Mouse (Mus musculus) intestine, postnatal 0 days (tissue): ENCODE data around the gene Fgd2. TPM values are rescaled to one million over a fixed set of nuclear protein-coding genes. Genes with fewer than 3 reads are reported as not detected.

Experiments used
- ATAC-seq: fragments of 200-750 bp; cut with Nextera tagmentation; 2 replicates; pipeline ENCODE4 v1.8.0; 2017; ENCODE audit warnings: mild to moderate bottlenecking, moderate TSS enrichment, moderate library complexity
- H3K27ac ChIP-seq: fragments of 300-500 bp; sonication (generic); 2 replicates; pipeline ENCODE4 v1.5.1; 2014; ENCODE audit warnings: mild to moderate bottlenecking, low read depth, low read length, moderate library complexity
- H3K27me3 ChIP-seq: fragments of 300-500 bp; sonication (generic); replicated peaks from 2 replicates; pipeline ENCODE4 v1.6.1; 2014; ENCODE audit warnings: low read length, mixed read lengths; ENCODE audit not compliant: control insufficient read depth, insufficient read depth
- H3K36me3 ChIP-seq: fragments of 300-500 bp; sonication (generic); 2 replicates; pipeline ENCODE4 v1.6.1; 2014; ENCODE audit warnings: mild to moderate bottlenecking, moderate library complexity; ENCODE audit not compliant: control insufficient read depth, insufficient read depth
- H3K4me1 ChIP-seq: fragments of 300-500 bp; sonication (generic); replicated peaks from 2 replicates; pipeline ENCODE4 v1.6.1; 2014; ENCODE audit warnings: antibody characterized with exemption, low read length, mixed read lengths; ENCODE audit not compliant: control insufficient read depth, insufficient read depth
- H3K4me2 ChIP-seq: fragments of 300-500 bp; sonication (generic); replicated peaks from 2 replicates; pipeline ENCODE4 v1.6.1; 2014; ENCODE audit warnings: low read depth, mild to moderate bottlenecking, moderate library complexity
- H3K4me3 ChIP-seq: fragments of 300-500 bp; sonication (generic); 2 replicates; pipeline ENCODE4 v1.5.1; 2014; ENCODE audit warnings: low read depth, low read length
- H3K9ac ChIP-seq: fragments of 300-500 bp; sonication (generic); 2 replicates; pipeline ENCODE4 v1.6.1; 2014; ENCODE audit warnings: mild to moderate bottlenecking, low read depth, low read length
- H3K9me3 ChIP-seq: fragments of 300-500 bp; sonication (generic); 2 replicates; pipeline ENCODE4 v1.6.1; 2016; ENCODE audit warnings: mixed run types; ENCODE audit not compliant: control insufficient read depth
- CTCF ChIP-seq: sonication (generic); IDR thresholded peaks from 2 replicates; pipeline ENCODE4 v1.5.1; 2016; ENCODE audit warnings: low read depth, mild to moderate bottlenecking, control low read depth, antibody characterized with exemption, moderate library complexity
- whole genome bisulfite sequencing: fragments of 180-500 bp; shearing (Covaris S2); extraction: QIAGEN DNeasy Blood & Tissue Kit; methylation state at CpG from one replicate; pipeline ENCODE4 v1.1.7; 2014; 5-methylcytosine and 5-hydroxymethylcytosine counted together
- polyA plus RNA-seq: library from polyadenylated mRNA; unstranded; fragments of >200 nt; fragmentation: Nextera tagmentation; extraction: Ambion mirVana; gene quantifications from 2 replicates; pipeline ENCODE4 v1.2.1, GENCODE M21; 2015

Gene Fgd2
- polyA plus RNA-seq, 1 experiment from 2014 or later: 4.9 TPM

DNA sequence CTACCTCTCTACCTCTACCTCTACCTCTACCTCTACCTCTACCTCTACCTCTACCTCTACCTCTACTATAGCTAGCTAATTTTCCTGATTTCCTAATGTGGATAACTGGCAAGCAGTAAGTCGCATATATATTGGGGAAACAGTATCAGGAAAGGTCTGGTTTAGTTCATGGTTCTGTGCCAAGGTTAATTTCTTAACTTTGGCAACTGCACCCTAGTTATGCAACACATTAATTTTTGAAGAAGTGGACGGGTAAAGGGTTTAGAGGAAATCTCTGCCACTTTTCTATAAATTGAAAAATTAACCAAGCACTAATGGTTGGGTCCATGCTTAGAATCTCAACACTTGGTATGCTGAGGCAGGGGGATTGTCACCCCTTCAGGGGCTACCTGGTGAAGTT, 53.9 kb downstream of the Fgd2 start:
- Histone ChIP-seq H3K4me3 (no peak overlapping the region), H3K27me3 (no peaks in the 10 kb centered on the region), H3K4me2 (no peak overlapping the region), H3K9me3 (no peaks in the 10 kb centered on the region), H3K4me1 (peaks cover 3% of the 10 kb centered on the region; the same call in 1 of the 2 replicates), H3K27ac (no peak overlapping the region), H3K36me3 (no peaks in the 10 kb centered on the region), H3K9ac (no peak overlapping the region)
- 87% methylated on average over 2 of the region's 2 CpGs for WGBS
- ATAC-seq: no peak
- no peak for TF ChIP-seq CTCF

DNA sequence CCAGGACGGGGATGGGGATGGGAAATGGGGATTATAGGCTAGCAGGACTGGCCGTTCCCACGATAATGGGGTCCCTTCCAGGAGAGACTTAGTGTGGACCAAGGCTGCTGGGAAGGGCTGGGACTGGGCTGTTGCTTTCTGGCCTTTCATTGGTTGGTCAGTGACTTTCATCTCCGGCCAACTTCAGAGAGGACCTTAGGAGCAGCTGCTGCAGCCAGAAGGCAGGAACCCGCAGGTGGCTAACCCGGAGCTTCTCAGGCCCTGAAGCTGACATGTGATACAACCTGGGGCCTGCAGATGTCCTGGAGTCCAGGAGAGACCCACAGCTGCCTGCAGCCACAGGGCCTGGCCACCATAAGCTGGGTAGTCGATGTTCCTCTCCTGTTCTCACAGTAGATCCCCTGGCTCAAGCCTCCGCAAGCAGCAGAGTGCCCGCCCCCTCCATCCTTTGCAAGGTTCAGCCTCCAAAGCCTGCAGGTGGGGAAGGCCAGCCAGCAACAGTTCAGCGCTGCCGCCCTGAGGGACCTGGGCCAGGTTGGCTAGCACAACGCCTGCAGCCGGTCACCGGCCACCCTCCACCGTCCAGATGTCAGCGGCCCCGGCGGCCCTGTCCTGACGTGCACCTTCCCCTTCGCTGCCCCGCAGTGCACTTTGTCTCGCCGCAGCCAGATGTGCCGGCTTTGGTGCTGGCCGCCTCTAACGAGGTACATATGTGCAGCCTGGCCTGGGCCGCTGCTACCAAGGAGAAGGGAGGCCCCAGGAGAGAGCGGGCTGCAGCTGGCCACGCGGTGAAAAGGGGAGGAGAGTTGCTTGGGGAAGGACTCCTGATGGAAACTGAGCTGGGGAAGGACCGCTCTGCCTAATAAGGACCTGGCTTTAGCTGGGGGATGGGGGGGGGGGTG, 55.3 kb downstream of the Fgd2 start:
- no peak for TF ChIP-seq CTCF
- Histone ChIP-seq H3K4me2 (peak overlapping the region; percentile 54), H3K4me3 (0 out of 2 replicates have a peak overlapping the region, but pooled peaks have one; percentile 1), H3K36me3 (no peaks in the 10 kb centered on the region), H3K4me1 (peaks cover 3% of the 10 kb centered on the region; the same call in 1 of the 2 replicates), H3K9ac (peak overlapping the region; percentile 45), H3K9me3 (no peaks in the 10 kb centered on the region), H3K27ac (no peak overlapping the region), H3K27me3 (no peaks in the 10 kb centered on the region)
- WGBS: 20% methylated on average over 30 of the region's 31 CpGs
- peak; percentile 59 for ATAC-seq

DNA sequence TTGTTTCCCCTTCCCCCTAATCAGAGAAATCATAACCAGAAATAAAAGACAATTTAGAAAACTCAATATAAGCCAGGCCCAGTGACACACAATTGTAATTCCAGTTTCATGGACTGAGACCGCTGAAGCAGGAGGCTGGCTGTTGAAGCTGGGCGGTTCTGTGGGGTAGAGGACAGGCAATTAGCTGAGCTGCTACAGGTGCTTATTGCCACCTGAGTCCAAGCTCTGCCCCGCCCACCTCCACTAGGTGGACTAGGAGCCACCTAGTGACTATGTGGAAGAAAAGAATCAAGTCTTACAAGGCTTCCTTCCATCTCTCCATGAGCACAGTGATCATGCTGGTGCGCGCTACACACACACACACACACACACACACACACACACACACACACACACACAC, 56.0 kb downstream of the Fgd2 start:
- peak; percentile 59 for ATAC-seq
- no peak overlapping the region for H3K9ac ChIP-seq
- H3K4me2 ChIP-seq: peak overlapping the region; percentile 54

DNA sequence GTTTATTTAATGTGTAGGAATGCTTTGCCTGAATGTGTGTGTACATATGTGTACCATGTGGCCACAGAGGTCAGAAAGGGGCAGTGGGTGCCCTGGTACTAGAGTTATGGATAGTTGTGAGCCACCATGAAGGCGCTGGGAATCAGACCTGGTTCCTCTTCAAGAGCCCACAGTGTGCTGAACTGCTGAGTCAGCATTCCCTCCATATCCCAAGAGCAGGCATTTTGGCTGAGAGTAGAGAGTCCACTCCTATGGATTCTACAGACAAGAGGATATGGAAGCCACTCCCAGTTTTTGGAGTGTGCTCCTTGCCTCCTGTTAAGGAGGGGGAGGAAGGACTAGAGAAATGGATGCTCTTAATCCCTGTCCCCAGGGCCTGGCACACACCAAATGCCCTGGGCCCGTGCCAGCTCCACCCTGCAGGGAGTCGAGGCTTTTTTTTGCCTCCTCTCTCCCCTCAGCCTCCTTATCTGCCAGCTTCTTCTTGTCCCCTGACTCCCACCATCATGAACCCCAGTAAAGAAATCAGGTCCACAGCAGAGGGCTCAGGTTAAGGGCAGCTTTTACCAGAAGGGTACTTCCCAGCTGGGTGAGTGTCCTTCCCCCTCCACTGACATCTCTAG, 58.2 kb downstream of the Fgd2 start:
- peaks cover 6% of the 10 kb centered on the region; the same call in 1 of the 2 replicates for H3K4me1 ChIP-seq
- no peak overlapping the region for H3K9ac ChIP-seq
- no peak for TF ChIP-seq CTCF
- H3K9me3 ChIP-seq: no peaks in the 10 kb centered on the region
- WGBS: 90% methylated on average over 3 of the region's 3 CpGs
- no peak overlapping the region for H3K27ac ChIP-seq
- ATAC-seq: no peak
- no peaks in the 10 kb centered on the region for H3K36me3 ChIP-seq
- no peak overlapping the region for H3K4me3 ChIP-seq
- H3K27me3 ChIP-seq: no peaks in the 10 kb centered on the region
- H3K4me2 ChIP-seq: no peak overlapping the region

More for the DNA sequence above, 56.0 kb downstream of the Fgd2 start:
- peaks cover 3% of the 10 kb centered on the region; the same call in 1 of the 2 replicates for H3K4me1 ChIP-seq
- no peak overlapping the region for H3K4me3 ChIP-seq
- H3K27me3 ChIP-seq: no peaks in the 10 kb centered on the region
- H3K27ac ChIP-seq: no peak overlapping the region
- H3K36me3 ChIP-seq: no peaks in the 10 kb centered on the region
- peak; percentile 69 for TF ChIP-seq CTCF
- WGBS: 44% methylated on average over 5 of the region's 5 CpGs
- no peaks in the 10 kb centered on the region for H3K9me3 ChIP-seq

DNA sequence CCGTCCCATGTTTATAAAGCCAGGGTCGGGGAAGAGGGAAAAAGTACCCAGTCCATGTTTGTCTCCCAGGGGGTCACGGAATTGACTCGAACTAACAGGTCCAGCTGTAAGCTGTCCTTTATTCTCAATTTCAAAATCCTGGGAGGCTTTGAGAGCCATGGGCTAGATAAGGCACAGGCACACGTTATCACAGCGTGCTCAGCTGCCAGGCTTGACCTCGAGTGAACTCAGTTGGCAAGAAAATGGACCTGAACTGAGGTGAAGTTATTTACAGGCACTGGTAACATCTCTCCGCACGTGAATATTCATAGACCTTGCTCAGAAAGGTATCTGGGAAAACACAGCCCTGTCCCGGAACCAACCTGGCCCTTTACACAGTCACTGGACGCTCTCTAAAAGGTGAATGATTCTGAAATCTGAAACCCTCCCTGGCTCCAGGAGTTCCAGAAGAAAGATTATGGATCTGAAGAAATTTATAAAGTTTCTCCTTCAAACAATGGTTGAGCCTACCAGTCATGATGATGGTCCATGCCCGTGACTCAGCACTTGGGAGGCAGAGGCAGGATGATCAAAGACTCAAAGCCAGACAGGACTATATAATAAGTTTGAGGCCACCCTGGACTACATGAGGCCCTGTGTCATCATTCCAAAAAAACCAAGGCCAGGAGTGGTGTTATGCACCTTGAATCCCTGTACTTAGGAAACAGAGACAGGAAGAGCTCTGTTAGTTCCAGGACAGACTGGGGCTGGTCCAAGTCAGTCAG, 59.4 kb downstream of the Fgd2 start:
- no peak overlapping the region for H3K4me2 ChIP-seq
- 72% methylated on average over 12 of the region's 12 CpGs for WGBS
- no peak overlapping the region for H3K4me3 ChIP-seq
- no peak for ATAC-seq
- no peaks in the 10 kb centered on the region for H3K9me3 ChIP-seq
- no peaks in the 10 kb centered on the region for H3K27me3 ChIP-seq
- no peak overlapping the region for H3K9ac ChIP-seq
- H3K36me3 ChIP-seq: no peaks in the 10 kb centered on the region
- TF ChIP-seq CTCF: no peak
- no peak overlapping the region for H3K27ac ChIP-seq
- H3K4me1 ChIP-seq: peaks cover 6% of the 10 kb centered on the region; the same call in 1 of the 2 replicates

DNA sequence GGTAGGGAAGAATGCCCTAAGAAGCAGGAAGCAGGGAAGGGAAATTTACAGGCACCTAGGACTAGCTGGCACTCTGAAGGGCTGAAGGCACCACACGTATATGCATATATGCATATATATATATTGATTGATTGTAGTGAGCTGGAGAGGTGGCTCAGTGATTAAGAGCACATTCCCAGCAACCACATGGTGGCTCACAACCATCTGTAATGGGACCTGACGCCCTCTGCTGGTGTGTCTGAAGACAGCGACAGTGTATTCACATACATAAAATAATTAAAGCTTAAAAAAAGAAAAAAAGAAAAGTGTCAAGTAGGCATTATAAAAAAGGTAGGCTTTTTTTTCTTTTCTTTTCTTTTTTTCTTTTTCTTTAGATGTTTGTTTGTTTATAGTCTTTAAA, 60.6 kb downstream of the Fgd2 start:
- Histone ChIP-seq H3K27ac (no peak overlapping the region), H3K36me3 (no peaks in the 10 kb centered on the region), H3K9me3 (no peaks in the 10 kb centered on the region), H3K4me3 (no peak overlapping the region), H3K9ac (no peak overlapping the region), H3K4me1 (peaks cover 4% of the 10 kb centered on the region; the same call in 1 of the 2 replicates), H3K27me3 (no peaks in the 10 kb centered on the region), H3K4me2 (no peak overlapping the region)
- WGBS: 79% methylated on average over 3 of the region's 3 CpGs
- TF ChIP-seq CTCF: peak; percentile 32; the same call in 1 of the 2 replicates
- ATAC-seq: no peak
